Mouse (Mus musculus) intestine, embryonic 14.5 days (tissue): ENCODE data around the gene Tmem52b. TPM values are rescaled to one million over a fixed set of nuclear protein-coding genes. Genes with fewer than 3 reads are reported as not detected.
A peak's percentile ranks its signal among the peaks of the same experiment; 100 is the strongest.

Experiments used
- ATAC-seq: fragments of 200-750 bp; cut with Nextera tagmentation; replicated peaks from 2 replicates; pipeline ENCODE4 v1.8.0; 2017; ENCODE audit warnings: low read depth, moderate number of reproducible peaks, moderate TSS enrichment, moderate library complexity; ENCODE audit not compliant: low FRiP score, low TSS enrichment
- DNase-seq: peaks from one replicate; pipeline ENCODE4 v3.0.0-alpha.2; 2018; ENCODE audit warnings: low spot score
- H3K27ac ChIP-seq: fragments of 300-500 bp; sonication (generic); 2 replicates; pipeline ENCODE4 v1.5.1; 2014; ENCODE audit warnings: low read depth, mild to moderate bottlenecking, control low read depth
- H3K27me3 ChIP-seq: fragments of 300-500 bp; sonication (generic); replicated peaks from 2 replicates; pipeline ENCODE4 v1.6.1; 2014; ENCODE audit warnings: low read length, control low read depth; ENCODE audit not compliant: control insufficient read depth, insufficient read depth
- H3K36me3 ChIP-seq: fragments of 300-500 bp; sonication (generic); 2 replicates; pipeline ENCODE4 v1.6.1; 2014; ENCODE audit warnings: low read length, control low read depth; ENCODE audit not compliant: control insufficient read depth, insufficient read depth
- H3K4me1 ChIP-seq: fragments of 300-500 bp; sonication (generic); replicated peaks from 2 replicates; pipeline ENCODE4 v1.6.1; 2014; ENCODE audit warnings: low read length, control low read depth, mixed read lengths; ENCODE audit not compliant: control insufficient read depth, insufficient read depth
- H3K4me2 ChIP-seq: fragments of 300-500 bp; sonication (generic); 2 replicates; pipeline ENCODE4 v1.6.1; 2014; ENCODE audit warnings: low read length
- H3K4me3 ChIP-seq: fragments of 300-500 bp; sonication (generic); 2 replicates; pipeline ENCODE4 v1.5.1; 2014; ENCODE audit warnings: low read depth, low read length, control low read depth, mixed read lengths
- H3K9ac ChIP-seq: fragments of 300-500 bp; sonication (generic); 2 replicates; pipeline ENCODE4 v1.6.1; 2014; ENCODE audit warnings: mild to moderate bottlenecking, low read length
- H3K9me3 ChIP-seq: fragments of 300-500 bp; sonication (generic); 2 replicates; pipeline ENCODE4 v1.6.1; 2016; ENCODE audit warnings: low read length, control low read depth; ENCODE audit not compliant: control insufficient read depth
- WGBS: fragments of 180-500 bp; shearing (Covaris S2); extraction: QIAGEN DNeasy Blood & Tissue Kit; methylation state at CpG from one replicate; pipeline ENCODE4 v1.1.7; 2014; 5-methylcytosine and 5-hydroxymethylcytosine counted together
- polyA plus RNA-seq: library from polyadenylated mRNA; unstranded; fragments of >200 nt; fragmentation: Nextera tagmentation; extraction: Ambion mirVana; gene quantifications from 2 replicates; pipeline ENCODE4 v1.2.1, GENCODE M21; 2014

The Tmem52b gene
- polyA plus RNA-seq, 1 experiment from 2014 or later: 0.23 TPM

GRCm38 (mm10) chr6:129517752-129518408 is 5.5 kb downstream of the Tmem52b start:
- no peak for DNase-seq
- no peaks in the 10 kb centered on the region for H3K9me3 ChIP-seq

GRCm38 (mm10) chr6:129526069-129526468 is 13.7 kb downstream of the Tmem52b start:
- no peaks in the 10 kb centered on the region for H3K36me3 ChIP-seq
- no peaks in the 10 kb centered on the region for H3K4me1 ChIP-seq
- H3K27me3 ChIP-seq: no peaks in the 10 kb centered on the region
- no peaks in the 10 kb centered on the region for H3K9me3 ChIP-seq
- DNase-seq: no peak
- no peak overlapping the region for H3K4me2 ChIP-seq
- H3K27ac ChIP-seq: no peak overlapping the region
- no peak for ATAC-seq
- no peak overlapping the region for H3K9ac ChIP-seq
- H3K4me3 ChIP-seq: no peak overlapping the region

More at GRCm38 (mm10) chr6:129517752-129518408, 5.5 kb downstream of the Tmem52b start:
- ATAC-seq: no peak; the same call in 1 of the 2 replicates
- Histone ChIP-seq H3K4me2 (no peak overlapping the region), H3K4me3 (no peak overlapping the region), H3K9ac (no peak overlapping the region), H3K27ac (no peak overlapping the region), H3K4me1 (peaks cover 12% of the 10 kb centered on the region), H3K27me3 (no peaks in the 10 kb centered on the region), H3K36me3 (no peaks in the 10 kb centered on the region)
- WGBS: 50% methylated on average over 2 of the region's 2 CpGs

GRCm38 (mm10) chr6:129527416-129527815 is 15.1 kb downstream of the Tmem52b start:
- no peak overlapping the region for H3K9ac ChIP-seq
- no peak for ATAC-seq

GRCm38 (mm10) chr6:129529605-129530004 is 17.2 kb downstream of the Tmem52b start:
- ATAC-seq: no peak

More at GRCm38 (mm10) chr6:129527416-129527815, 15.1 kb downstream of the Tmem52b start:
- 93% methylated on average over 2 of the region's 2 CpGs for WGBS
- Histone ChIP-seq H3K4me3 (no peak overlapping the region), H3K9me3 (no peaks in the 10 kb centered on the region), H3K4me2 (no peak overlapping the region), H3K36me3 (no peaks in the 10 kb centered on the region), H3K27me3 (no peaks in the 10 kb centered on the region), H3K4me1 (peaks cover 1% of the 10 kb centered on the region; the same call in 1 of the 2 replicates), H3K27ac (no peak overlapping the region)
- no peak for DNase-seq

GRCm38 (mm10) chr6:129530261-129530660 is 17.9 kb downstream of the Tmem52b start:
- no peaks in the 10 kb centered on the region for H3K27me3 ChIP-seq
- no peaks in the 10 kb centered on the region for H3K9me3 ChIP-seq
- H3K4me1 ChIP-seq: peaks cover 19% of the 10 kb centered on the region
- no peak for ATAC-seq
- H3K36me3 ChIP-seq: no peaks in the 10 kb centered on the region
- no peak overlapping the region for H3K9ac ChIP-seq
- H3K4me2 ChIP-seq: no peak overlapping the region
- no peak for DNase-seq
- H3K27ac ChIP-seq: no peak overlapping the region
- H3K4me3 ChIP-seq: no peak overlapping the region

More at GRCm38 (mm10) chr6:129529605-129530004, 17.2 kb downstream of the Tmem52b start:
- Histone ChIP-seq H3K9ac (no peak overlapping the region), H3K36me3 (no peaks in the 10 kb centered on the region), H3K4me2 (no peak overlapping the region), H3K4me1 (peaks cover 13% of the 10 kb centered on the region), H3K27ac (no peak overlapping the region), H3K27me3 (no peaks in the 10 kb centered on the region), H3K4me3 (no peak overlapping the region), H3K9me3 (no peaks in the 10 kb centered on the region)
- DNase-seq: no peak
- 69% methylated on average over 1 of the region's 1 CpGs for WGBS

- peak; percentile 81 for DNase-seq
- ATAC-seq: peak; percentile 44
- H3K9ac ChIP-seq: peak overlapping the region; percentile 74
Measured at GRCm38 (mm10) chr6:129532556-129532941, 20.2 kb downstream of the Tmem52b start.

GRCm38 (mm10) chr6:129532942-129533860 is 20.8 kb downstream of the Tmem52b start, which contains the start of gene Gabarapl1:
Gabarapl1 (plus strand) TSS chr6:129533160.
- peak within 1 kb of the TSS; percentile 83 for H3K4me2 ChIP-seq
- H3K4me1 ChIP-seq: peaks cover 20% of the 10 kb centered on the region
- peak; percentile 82 for ATAC-seq
- H3K9ac ChIP-seq: peak within 1 kb of the TSS; percentile 74
- peak within 1 kb of the TSS; percentile 71; the same call in 1 of the 2 replicates for H3K27ac ChIP-seq
- H3K27me3 ChIP-seq: no peaks in the 10 kb centered on the region
- peaks cover 10% of the 10 kb centered on the region for H3K36me3 ChIP-seq
- peak; percentile 92 for DNase-seq
- no peaks in the 10 kb centered on the region for H3K9me3 ChIP-seq
- under 1% methylated on average over 55 of the region's 55 CpGs for WGBS
- H3K4me3 ChIP-seq: peak within 1 kb of the TSS; percentile 90

More at GRCm38 (mm10) chr6:129532556-129532941, 20.2 kb downstream of the Tmem52b start:
- peak overlapping the region; percentile 83 for H3K4me2 ChIP-seq
- peaks cover 20% of the 10 kb centered on the region for H3K4me1 ChIP-seq
- no peaks in the 10 kb centered on the region for H3K9me3 ChIP-seq
- peak overlapping the region; percentile 71; the same call in 1 of the 2 replicates for H3K27ac ChIP-seq
- H3K36me3 ChIP-seq: peaks cover 4% of the 10 kb centered on the region; the same call in 1 of the 2 replicates
- H3K27me3 ChIP-seq: no peaks in the 10 kb centered on the region
- H3K4me3 ChIP-seq: peak overlapping the region; percentile 90
- WGBS: 29% methylated on average over 7 of the region's 7 CpGs

- H3K4me3 ChIP-seq: peak overlapping the region; percentile 90
- peak; percentile 44 for ATAC-seq
- no peaks in the 10 kb centered on the region for H3K9me3 ChIP-seq
- H3K36me3 ChIP-seq: peaks cover 19% of the 10 kb centered on the region
- DNase-seq: no peak
- WGBS: 13% methylated on average over 9 of the region's 9 CpGs
- peak overlapping the region; percentile 83 for H3K4me2 ChIP-seq
- H3K27ac ChIP-seq: no peak overlapping the region
- H3K9ac ChIP-seq: peak overlapping the region; percentile 74
- H3K27me3 ChIP-seq: no peaks in the 10 kb centered on the region
- H3K4me1 ChIP-seq: peaks cover 20% of the 10 kb centered on the region
Measured at GRCm38 (mm10) chr6:129534057-129534456, 21.7 kb downstream of the Tmem52b start.
